Mouse (Mus musculus) Patski (cell line): ENCODE measurements around the gene Ccdc102a. TPM values are rescaled to one million over a fixed set of nuclear protein-coding genes. Genes with fewer than 3 reads are reported as not detected.
A peak's percentile ranks its signal among the peaks of the same experiment; 100 is the strongest.

ENCODE experiments used
- ATAC-seq: fragments of 100-300 bp; one replicate; pipeline ENCODE4 v1.8.0; 2021
- CTCF ChIA-PET: fragments of 350-600 bp; sonication (Branson Sonifier 250); formaldehyde crosslinking; loops from one replicate; lab custom pipeline; 2022; ENCODE audit warnings: inconsistent platforms; lab: Charles Lee
- POLR2A ChIA-PET: fragments of 350-600 bp; sonication (Branson Sonifier 250); formaldehyde crosslinking; loops from one replicate; lab custom pipeline; 2022; ENCODE audit warnings: antibody characterized with exemption, inconsistent platforms; lab: Charles Lee
- DNase-seq: peaks from one replicate; pipeline ENCODE4 v3.0.0-alpha.2; 2011; ENCODE audit warnings: low read depth, low spot score
- H3K27me3 ChIP-seq: fragments of 371-371 bp; one replicate; pipeline ENCODE4 v1.5.1; 2021
- CTCF ChIP-seq: fragments of 100-300 bp; IDR thresholded peaks from one replicate; pipeline ENCODE4 v1.5.1; 2021
- in situ Hi-C: fragments of 300-500 bp; cut with MboI; formaldehyde crosslinking; loops from 3 replicates; pipeline ENCODE4 v1.11.1; 2018; ENCODE audit warnings: low pct_unique_long_range_greater_than_20kb, mixed read lengths
- polyA plus RNA-seq: library from polyadenylated mRNA; unstranded; gene quantifications from one replicate; pipeline ENCODE4 v1.2.3, GENCODE M21; 2021

Gene Ccdc102a
- polyA plus RNA-seq, 1 experiment from 2014 or later = 39.7 TPM

DNA sequence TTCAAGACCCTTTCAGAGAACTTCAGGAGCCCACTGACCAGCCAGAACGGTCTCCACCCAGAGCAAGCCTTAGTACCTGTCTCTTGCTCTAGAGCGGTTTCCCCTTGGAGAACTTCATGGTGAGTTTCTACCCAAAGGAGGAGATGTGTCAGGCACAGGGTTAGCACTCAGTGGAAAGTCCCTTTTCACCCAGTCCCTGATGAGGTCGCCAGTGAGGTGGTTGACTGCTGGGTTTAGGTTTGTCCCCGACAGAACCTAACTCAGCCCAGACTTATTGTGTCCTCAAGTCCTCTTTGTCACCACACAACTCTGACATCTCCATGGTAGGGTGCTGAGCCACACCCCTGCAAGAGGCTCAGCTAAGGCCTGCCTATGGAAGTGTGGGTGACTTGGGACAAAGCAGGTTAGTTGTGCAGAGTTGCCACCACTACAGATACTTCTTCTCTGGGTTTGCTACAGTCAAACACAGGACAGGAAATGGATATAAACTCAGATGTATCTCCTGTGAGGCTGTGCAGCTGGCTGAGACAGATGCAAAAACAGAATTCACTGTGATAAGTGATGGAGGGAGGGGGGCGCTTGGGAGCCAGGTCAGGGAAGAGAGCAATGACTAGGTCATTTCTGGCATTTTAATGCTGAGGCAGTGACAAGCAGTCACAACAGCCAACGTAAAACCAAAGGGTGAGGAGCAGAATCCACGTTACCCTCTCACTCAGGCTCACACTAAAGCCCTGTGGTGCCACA lies 35.9 kb upstream of the Ccdc102a start:
- in situ Hi-C loops = no loop called here
- TF ChIP-seq CTCF = no peak
- no peak for DNase-seq
- POLR2A ChIA-PET = no interaction called here
- CTCF ChIA-PET = interaction anchor here (1.4 to 9.6 kb wide), 6 partner anchors 14 to 259 kb away, joined by 3 to 87 read pairs (median 8); partner anchors contain the start of gene Katnb1
- no peak for ATAC-seq
- H3K27me3 ChIP-seq = no peaks in the 10 kb centered on the region

- no peak for DNase-seq
- ChIA-PET CTCF (interaction anchor here (1.3 to 9.6 kb wide), 2 partner anchors 34 to 48 kb away, joined by 4 to 87 read pairs; no protein-coding TSS in a partner anchor), POLR2A (no interaction called here)
- in situ Hi-C loops = no loop called here
- TF ChIP-seq CTCF = no peak
- no peaks in the 10 kb centered on the region for H3K27me3 ChIP-seq
- no peak for ATAC-seq
Observed at GRCm38 (mm10) chr8:94952086-94952485, 34.2 kb upstream of the Ccdc102a start.

DNA sequence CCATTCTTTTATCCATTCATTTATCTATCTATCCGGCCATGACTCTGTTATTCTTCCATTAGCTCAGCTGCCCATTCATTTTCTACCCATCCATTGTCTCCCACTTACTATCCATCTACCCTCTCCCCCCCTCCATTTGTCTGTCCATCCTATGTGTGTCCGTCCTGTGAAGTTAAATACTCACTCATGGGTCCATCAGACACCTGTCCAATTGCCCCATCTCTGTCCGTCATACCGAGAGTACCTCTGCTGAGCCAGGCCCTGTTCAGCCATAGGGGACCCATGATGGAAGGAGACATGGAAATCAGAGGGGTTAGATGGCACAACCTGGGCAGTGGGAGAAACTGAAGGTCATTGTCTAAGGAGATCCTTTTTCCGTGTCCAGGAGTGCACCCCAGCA lies 32.6 kb upstream of the Ccdc102a start:
- TF ChIP-seq CTCF = no peak
- no peaks in the 10 kb centered on the region for H3K27me3 ChIP-seq
- ChIA-PET POLR2A (no interaction called here), CTCF (interaction anchor here (0.6 to 9.6 kb wide), 23 partner anchors 11 to 286 kb away, joined by 3 to 87 read pairs (median 4); no protein-coding TSS in a partner anchor)
- in situ Hi-C loops = no loop called here
- DNase-seq (no peak), ATAC-seq (no peak)

GRCm38 (mm10) chr8:94950046-94950445 lies 32.1 kb upstream of the Ccdc102a start:
- DNase-seq = no peak
- ChIA-PET CTCF (interaction anchor here (0.6 to 9.6 kb wide), 26 partner anchors 10 to 287 kb away, joined by 3 to 87 read pairs (median 4); no protein-coding TSS in a partner anchor), POLR2A (no interaction called here)
- in situ Hi-C loops = no loop called here
- ATAC-seq = peak; percentile 41
- no peaks in the 10 kb centered on the region for H3K27me3 ChIP-seq
- peak; percentile 97 for TF ChIP-seq CTCF

DNA sequence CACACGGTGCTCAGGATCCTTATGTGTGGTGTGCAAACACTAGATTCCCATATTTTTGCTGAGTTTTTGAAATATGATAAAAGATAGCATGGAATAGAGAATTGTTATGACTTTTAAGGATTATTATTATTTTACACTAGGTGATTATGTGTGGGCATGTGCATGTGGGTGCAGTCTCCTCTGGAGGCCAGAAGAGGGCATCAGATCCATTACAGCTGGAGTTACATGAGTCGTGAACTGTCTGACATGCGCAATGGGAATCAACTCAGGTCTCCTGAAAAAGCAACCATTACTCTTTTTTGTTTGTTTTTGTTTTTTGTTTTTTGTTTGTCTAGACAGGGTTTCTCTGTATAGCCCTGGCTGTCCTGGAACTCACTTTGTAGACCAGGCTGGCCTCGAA lies 31.1 kb upstream of the Ccdc102a start:
- H3K27me3 ChIP-seq = no peaks in the 10 kb centered on the region
- TF ChIP-seq CTCF = peak; percentile 64
- no peak for ATAC-seq
- POLR2A ChIA-PET = no interaction called here
- in situ Hi-C loops = loop anchor here (5.0 to 10.0 kb wide), 4 partner anchors 53 to 356 kb away; partner anchors contain the start of genes Cngb1 and Katnb1
- CTCF ChIA-PET = interaction anchor here (1.2 to 9.6 kb wide), 9 partner anchors 36 to 288 kb away, joined by 3 to 87 read pairs (median 6); no protein-coding TSS in a partner anchor
- DNase-seq = no peak

GRCm38 (mm10) chr8:94948421-94948820 lies 30.5 kb upstream of the Ccdc102a start:
- ChIA-PET POLR2A (interaction anchor here (0.6 kb wide), 1 partner anchor 25 kb away, joined by 3 read pairs; the partner anchor contains the start of gene Adgrg5), CTCF (interaction anchor here (1.1 to 9.6 kb wide), 4 partner anchors 36 to 134 kb away, joined by 3 to 87 read pairs (median 10); partner anchors contain the start of gene Katnb1)
- DNase-seq (no peak), ATAC-seq (no peak)
- in situ Hi-C loops = loop anchor here (5.0 to 10.0 kb wide), 4 partner anchors 54 to 356 kb away; partner anchors contain the start of genes Cngb1 and Katnb1
- H3K27me3 ChIP-seq = no peaks in the 10 kb centered on the region
- no peak for TF ChIP-seq CTCF

DNA sequence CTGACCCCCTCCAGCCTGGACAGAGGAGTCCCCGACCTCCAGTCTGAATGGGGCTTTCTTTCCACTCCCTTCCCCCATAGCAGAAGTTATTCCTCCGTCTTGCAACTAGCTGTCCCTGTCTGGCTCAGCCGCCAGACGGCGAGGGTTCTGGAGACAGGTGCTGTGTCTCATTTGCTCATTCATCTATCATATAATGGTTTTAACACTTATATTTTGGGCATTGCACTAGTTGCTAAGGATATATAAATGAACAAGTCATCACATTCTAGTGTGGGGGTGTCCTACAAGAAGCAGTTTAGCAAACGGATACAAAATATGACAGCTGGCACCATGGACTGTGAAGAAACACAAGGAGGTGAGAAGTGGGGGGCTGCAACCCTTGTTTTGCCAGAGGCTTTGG lies 27.3 kb upstream of the Ccdc102a start:
- no peak for ATAC-seq
- H3K27me3 ChIP-seq = peaks cover 13% of the 10 kb centered on the region
- ChIA-PET POLR2A (no interaction called here), CTCF (interaction anchor here (0.9 kb wide), 1 partner anchor 37 kb away, joined by 4 read pairs; no protein-coding TSS in a partner anchor)
- in situ Hi-C loops = loop anchor here (5.0 to 10.0 kb wide), 4 partner anchors 57 to 360 kb away; partner anchors contain the start of genes Cngb1 and Katnb1
- no peak for TF ChIP-seq CTCF
- DNase-seq = no peak

- no peak for ATAC-seq
- CTCF ChIA-PET = interaction anchor here (0.7 to 1.5 kb wide), 4 partner anchors 13 to 294 kb away, joined by 3 to 8 read pairs (median 6); no protein-coding TSS in a partner anchor
- in situ Hi-C loops = loop anchor here (5.0 to 10.0 kb wide), 3 partner anchors 260 to 362 kb away; partner anchors contain the start of genes Cngb1 and Kifc3
Observed at GRCm38 (mm10) chr8:94942566-94942965, 24.7 kb upstream of the Ccdc102a start.

DNA sequence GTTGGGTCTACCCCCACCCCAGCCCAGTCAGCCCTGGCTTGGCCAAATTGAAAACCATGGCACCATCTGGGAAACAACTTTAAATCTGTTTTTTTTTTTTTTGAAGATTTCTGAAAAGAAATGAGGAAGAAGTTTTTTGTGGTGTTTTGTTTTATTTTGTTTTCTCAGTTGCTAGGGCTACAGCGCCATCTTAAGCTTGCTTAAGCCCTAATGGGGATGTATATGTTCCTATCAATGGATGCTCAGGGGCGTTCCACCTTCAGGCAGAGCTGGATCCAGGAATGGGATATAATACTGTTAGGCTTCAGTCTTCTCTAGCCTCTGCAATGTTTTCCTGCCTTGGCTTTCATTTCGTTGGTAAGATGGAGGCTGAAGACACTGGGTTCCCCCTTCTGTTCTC lies 17.3 kb upstream of the Ccdc102a start:
- ATAC-seq (no peak), DNase-seq (no peak)
- TF ChIP-seq CTCF = no peak
- H3K27me3 ChIP-seq = peaks cover 32% of the 10 kb centered on the region
- ChIA-PET POLR2A (no interaction called here), CTCF (no interaction called here)
- in situ Hi-C loops = no loop called here

More at GRCm38 (mm10) chr8:94942566-94942965, 24.7 kb upstream of the Ccdc102a start:
- POLR2A ChIA-PET = no interaction called here
- H3K27me3 ChIP-seq = peaks cover 22% of the 10 kb centered on the region
- DNase-seq = no peak
- peak; percentile 97 for TF ChIP-seq CTCF

GRCm38 (mm10) chr8:94933918-94934317 lies 16.0 kb upstream of the Ccdc102a start:
- in situ Hi-C loops = no loop called here
- ChIA-PET CTCF (no interaction called here), POLR2A (no interaction called here)
- H3K27me3 ChIP-seq = peaks cover 28% of the 10 kb centered on the region
- no peak for DNase-seq
- no peak for ATAC-seq
- no peak for TF ChIP-seq CTCF
